Mouse (Mus musculus): ENCODE measurements at regions not wholly inside any gene's neighbourhood (a gene's known extent, or its start where the extent isn't known, plus 50 kb on each side); places are given as distances from the start of the nearest gene placed in this dataset.

DNA sequence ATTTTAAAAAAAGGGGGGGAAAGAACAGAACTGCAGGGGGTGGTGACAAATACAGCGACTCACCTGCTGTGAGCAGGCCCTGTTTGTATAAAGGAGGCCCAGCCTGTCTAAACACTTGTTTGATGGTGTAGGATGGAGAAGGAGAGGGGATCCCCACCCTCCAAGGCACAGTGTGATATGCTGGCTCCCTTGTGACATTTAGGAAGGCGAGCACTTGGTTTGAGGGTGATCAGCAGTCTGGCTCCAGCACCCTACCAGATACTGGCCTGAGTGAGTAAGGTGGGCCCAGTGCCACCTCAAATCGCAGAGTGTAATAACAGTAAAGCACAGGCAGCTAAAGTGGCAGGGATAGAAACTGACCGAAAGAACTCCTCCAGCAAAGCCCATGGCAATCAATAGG lies 195.4 kb upstream of the Trib2 start:
- no peak for DNase-seq

GRCm38 (mm10) chr12:16009822-16010620 lies 193.3 kb upstream of the Trib2 start:
- DNase-seq = peak in 1 of 2 experiments; percentile 8

GRCm38 (mm10) chr12:16008763-16009515 lies 192.2 kb upstream of the Trib2 start:
- peak; percentile 64 to 74 for DNase-seq

GRCm38 (mm10) chr12:16008261-16008660 lies 191.5 kb upstream of the Trib2 start:
- DNase-seq = no peak

- DNase-seq = no peak
These were observed 190.0 kb upstream of the Trib2 start for GRCm38 (mm10) chr12:16006688-16007087.

DNA sequence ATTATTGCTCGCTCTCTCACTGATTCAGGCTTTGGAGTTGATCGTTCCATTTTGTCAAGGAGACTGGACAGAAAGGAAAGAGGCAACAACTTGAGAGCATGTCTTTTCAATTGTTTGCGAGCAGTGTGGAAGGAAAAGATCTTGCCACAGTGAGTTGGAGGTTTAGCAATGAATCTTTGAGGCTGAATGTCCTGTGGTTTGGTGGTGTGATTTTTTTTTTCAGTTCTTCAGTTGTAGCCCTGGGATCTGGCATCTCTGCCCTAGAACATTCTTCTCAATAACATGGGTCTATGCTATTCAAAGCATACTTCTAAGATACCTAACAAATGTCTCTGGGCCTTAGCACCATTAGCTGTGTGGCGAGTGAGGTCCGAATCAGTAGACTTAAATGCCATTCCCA lies 189.6 kb upstream of the Trib2 start:
- no peak for DNase-seq

- no peak for DNase-seq
These were observed 185.1 kb upstream of the Trib2 start for GRCm38 (mm10) chr12:16001811-16002210.

GRCm38 (mm10) chr12:16001225-16001624 lies 184.5 kb upstream of the Trib2 start:
- no peak for DNase-seq

- no peak for DNase-seq
These were observed 181.6 kb upstream of the Trib2 start for GRCm38 (mm10) chr12:15998331-15998730.

DNA sequence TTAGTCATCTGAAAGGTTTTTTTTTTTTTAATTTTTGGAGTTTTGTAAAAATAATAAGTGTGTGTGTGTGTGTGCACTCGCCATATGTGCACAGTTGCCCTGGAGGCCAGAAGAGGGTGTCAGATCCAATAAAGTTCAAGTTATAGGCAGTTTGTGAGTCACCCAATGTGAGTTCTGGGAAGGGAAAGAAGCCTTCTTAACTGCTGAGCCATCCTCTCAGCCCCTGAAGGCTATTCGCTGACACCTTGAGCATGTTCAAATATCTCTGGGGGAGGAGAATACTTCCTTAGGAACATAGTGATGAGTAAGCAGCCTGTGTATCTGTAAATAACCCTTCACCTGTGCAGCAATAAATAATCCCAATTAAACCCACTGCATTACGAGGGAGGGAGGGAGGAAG lies 177.1 kb upstream of the Trib2 start:
- no peak for DNase-seq

DNA sequence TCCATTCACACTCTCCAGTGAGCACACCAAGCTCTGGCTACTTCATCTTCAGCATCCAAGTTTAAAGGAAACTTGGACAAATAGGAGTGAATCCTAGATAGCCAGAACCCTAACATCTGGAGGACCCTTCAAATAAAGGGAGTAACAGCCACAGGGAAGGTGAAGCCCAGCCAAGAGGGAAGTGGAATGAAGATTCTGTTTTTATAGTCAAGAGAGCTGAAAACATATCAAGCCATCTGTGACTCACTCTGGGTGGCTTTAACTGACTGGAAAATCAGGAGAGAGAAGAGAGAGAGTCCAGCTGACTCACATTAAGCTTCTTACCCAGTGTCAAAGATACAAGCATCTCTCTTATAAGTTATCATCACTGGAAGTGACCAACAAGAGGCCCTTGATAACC lies 169.6 kb upstream of the Trib2 start:
- DNase-seq = no peak

- no peak for DNase-seq
These were observed 168.9 kb upstream of the Trib2 start for GRCm38 (mm10) chr12:15985649-15986048.

GRCm38 (mm10) chr12:15983591-15984300 lies 167.0 kb upstream of the Trib2 start:
- no peak for DNase-seq

DNA sequence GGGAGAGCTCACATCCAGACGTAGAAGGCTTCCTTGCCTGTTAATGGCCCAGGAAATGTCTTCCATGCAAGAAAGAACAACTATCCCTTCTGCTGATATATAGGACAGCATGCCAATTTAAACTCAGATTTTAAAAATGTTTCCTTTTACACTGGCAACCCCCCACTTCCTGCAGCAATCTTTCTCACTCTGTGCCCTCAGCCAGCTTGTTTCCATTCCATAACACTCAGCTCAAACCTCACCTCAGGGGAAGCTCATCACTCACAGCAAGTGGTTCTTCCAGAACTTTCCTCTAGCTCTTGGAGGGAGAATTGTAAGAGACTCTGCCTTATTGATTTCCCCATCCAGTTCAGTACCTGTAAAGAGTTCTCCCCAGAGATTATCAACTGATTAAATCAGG lies 165.0 kb upstream of the Trib2 start:
- no peak for DNase-seq

DNA sequence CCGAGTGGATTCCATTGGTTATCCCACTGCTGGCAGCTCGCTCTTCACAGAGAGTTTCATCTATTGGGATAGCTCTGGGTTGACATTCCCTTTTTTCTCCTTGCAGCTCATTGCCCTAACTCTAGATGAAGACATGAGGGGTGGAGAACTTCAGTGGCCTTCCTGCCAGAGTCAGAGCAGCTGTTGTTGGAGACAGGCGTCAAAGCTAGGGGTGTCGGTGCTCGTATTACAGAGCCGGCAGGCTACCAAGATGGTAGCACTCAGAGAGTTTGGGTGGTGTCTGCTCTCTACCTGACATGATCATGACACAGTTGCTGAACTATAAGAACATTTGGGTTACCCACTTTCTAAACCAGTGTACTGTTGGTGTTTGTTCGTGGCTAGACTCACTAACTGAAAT lies 162.5 kb upstream of the Trib2 start:
- DNase-seq = no peak

DNA sequence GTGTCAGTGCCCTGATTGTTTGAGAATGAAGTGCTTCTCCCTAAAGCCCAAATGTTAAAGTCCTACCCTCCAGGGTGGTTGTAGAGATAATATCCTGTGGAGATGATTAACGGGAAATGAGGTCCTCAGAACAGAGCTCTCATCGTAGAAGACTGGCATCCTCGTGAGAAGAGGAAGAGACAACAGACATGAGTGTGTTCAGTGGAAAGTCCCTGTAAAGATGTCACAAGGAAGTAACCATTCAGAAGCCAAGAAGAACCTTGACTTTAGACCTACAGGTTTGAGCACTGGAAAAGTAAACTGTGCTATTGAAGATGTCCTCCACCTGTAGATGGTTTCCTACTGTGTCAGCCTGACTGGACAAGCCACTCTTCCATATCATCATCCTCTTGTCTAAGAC lies 155.1 kb upstream of the Trib2 start:
- no peak for DNase-seq

DNA sequence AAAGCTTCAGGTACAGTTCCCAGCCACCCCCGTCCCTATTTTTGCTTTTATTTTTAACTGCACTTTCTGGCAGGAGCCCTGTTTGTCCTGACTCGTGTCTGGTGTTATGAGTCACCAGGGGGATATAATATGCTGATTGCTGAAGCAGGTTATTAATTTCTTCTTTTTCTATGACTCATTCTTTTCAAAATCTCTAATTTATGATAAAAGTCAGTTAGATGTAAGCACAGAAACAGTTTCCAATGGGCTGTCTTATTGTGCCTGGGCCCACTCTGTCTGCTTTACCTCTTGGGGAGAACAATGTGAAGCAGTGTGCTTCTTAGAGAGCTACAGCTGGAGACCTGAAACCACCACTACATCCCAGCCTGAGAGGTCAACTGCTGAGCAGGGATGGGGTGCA lies 153.5 kb upstream of the Trib2 start:
- no peak for DNase-seq

DNA sequence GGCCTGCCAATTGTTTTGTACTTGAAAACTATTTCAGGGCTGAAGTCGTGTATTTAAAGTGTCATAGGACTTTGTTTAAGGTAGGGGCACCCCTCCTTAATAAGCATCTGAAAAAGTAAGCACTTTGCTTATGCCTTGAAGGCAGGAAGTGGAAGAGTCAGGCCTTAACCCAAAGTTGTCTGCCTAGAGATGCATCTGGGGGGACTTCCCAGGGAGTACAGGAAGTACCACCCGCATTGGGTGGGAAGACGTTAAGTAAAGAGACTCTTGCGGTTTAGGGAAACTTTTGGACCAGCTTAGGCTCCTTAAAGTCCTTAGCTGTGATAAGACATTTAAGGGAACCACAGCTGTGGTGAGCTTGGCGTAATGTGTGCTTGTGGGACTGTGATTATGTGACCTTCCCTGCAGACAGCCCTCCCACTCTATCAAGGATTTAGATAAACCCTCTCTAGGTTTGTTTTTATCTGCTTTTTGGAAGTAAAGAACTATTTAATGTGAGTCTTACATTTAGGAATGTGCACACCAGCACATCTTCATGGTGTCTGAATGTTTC lies 150.9 kb upstream of the Trib2 start:
- no peak for DNase-seq

DNA sequence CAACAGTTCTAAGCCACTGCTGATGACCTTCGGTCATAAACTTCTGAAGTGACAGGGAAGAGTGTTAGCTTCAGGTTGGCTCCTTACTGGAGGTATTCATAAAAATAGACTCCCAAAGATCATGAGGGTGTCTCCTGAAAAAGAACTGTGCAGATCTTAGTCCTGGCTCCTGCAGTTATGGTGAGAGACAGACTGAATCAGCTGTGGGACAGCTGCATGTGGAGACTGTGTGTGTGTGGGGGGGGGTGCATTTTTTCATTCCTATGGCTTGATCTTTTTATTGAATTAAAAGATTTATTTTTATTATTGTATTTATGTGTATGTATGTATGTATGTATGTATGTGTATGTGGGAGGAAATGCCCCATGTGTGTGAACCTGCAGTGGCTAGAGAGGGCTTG lies 149.9 kb upstream of the Trib2 start:
- DNase-seq = no peak

DNA sequence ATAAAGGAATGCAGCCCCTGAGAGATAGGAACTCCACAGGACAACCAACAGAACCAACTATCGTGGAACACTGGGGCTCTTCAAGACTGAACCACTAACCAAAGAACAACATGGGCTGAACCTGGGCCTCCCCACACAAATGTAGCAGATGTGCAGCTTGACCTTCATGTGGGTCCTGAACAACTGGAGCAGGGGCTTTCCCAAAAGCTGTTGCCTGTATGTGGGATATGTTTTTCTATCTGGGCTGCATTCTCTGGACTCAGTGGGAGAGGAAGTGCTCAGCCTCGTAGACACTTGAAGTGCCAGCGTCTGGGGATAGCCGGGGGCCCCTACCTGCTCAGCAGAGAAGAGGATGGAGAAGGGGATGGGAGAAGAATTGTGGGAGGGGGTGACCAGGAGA lies 149.2 kb upstream of the Trib2 start:
- no peak for DNase-seq

DNA sequence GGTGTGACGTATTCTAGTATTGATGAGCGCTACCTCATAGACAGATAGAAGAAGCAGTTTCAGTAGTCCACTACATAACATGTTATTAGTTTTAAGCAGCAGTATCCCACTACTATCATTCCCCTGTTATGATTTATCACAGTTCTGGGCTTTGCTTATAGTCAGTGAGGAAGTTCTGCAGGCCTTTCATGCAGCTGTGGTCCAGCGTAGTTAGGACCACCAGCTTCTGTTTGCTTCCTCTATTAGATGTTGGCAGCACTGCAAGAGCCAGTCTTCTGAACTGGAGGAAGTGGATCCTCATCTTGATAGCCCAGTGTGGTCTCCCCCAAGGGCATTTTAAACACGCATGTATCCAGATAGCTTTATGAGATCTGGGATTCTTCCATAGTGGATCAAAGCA lies 147.4 kb upstream of the Trib2 start:
- no peak for DNase-seq

DNA sequence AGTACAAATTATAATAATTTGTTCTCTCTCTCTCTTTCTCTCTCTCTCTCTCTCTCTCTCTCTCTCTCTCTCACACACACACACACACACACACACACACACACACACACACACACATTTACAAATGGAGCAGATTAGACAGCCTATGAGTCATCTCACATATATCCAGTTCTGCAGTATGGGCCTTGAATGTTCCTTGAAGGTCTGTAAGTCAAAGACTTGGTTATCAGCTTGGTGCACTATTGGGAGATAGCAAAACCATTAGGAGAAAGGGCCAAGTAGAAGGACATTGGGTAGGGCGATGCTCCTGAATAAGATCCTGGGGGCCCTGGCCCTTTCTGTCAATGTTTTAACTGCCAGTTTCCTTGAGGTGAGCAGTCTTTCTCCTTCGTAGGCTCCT lies 145.1 kb upstream of the Trib2 start:
- no peak for DNase-seq

DNA sequence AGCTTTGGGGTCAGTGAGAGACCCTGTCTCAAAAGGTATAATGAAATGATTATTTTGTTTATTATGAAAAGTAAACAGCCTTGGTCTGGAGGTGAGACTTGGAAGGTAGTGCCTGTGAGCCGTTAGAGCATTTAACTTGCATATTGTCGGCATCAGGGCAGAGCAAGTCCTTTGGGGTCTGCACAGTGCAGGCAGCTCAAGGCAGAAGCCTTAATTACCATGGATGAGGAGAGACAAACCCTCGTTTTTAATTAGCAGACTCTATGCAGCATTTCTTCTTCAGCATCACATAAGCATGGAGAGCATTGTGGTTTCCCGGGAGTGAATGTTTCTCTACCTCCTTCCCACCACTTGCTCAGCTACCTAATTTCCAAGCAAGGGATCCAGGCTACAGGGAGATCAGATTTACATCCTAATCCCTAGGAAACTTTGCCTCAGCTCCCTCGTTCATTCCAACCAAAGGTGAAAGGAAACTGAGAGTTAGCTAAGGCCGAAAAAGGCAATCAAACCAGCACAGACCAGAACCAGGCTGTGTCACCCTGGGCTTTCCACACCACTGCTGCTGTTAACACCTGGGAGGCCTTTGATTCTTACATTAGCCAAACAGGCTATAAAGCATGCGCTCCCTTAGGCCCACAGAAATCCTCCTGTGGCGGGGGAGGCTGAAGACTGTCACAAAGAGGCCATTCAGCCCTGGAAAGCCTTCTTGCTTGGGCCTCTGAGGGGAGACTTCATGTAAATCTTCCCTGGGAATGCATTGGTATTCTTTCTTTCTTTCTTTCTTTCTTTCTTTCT lies 120.9 kb upstream of the Trib2 start:
- DNase-seq = no peak

Measured in lung, postnatal 4 days (tissue).